ENCODE assay signal across 8 mouse cellular contexts in the genomic region with DNA sequence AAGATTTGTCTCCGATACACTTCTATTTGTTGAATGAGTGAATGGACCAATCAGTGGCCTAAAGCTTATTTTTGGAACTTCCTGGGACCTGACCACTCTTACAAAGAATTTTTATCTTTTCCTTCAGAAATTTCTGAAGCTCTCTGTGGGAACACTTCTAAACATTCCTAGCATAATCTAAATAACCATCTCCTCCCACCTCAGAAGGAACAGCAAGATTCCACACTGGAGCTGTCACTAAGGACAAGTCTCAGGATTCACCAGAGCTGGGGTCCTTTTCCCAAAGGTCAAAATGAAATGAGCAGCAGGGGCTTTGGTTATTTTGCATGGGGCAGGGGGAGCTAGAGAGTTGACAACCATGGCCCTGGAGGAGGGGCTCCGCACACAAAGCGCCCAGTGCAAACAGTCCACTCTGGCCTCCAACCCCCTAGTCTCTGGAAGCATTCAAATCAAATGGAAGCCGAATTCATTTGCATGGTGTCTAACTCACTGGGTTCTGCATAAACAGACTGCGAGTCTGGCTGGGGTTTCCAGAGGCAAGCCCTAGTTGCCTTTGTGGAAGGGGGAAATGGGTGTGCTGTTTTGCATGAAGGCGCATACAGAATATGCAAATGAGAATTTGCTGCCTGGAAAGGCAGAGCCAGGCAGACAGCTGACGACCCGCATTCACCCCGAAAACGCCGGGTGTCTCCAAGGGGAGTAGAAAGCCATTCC. TPM values are rescaled to one million over a fixed set of nuclear protein-coding genes. Genes with fewer than 3 reads are reported as not detected.
DNase-seq lines count a peak whose midpoint lies in the region; ATAC-seq and TF ChIP-seq lines count a peak whose summit lies in the region.

No protein-coding gene starts in this region.

- 31% methylated on average over 11 of the region's 11 CpGs for WGBS in intestine, embryonic 14.5 days
- WGBS in intestine, embryonic 16.5 days = 38% methylated on average over 11 of the region's 11 CpGs
- WGBS in forebrain, embryonic 12.5 days = 4% methylated on average over 11 of the region's 11 CpGs
- WGBS in midbrain, embryonic 11.5 days = 3% methylated on average over 11 of the region's 11 CpGs

- H3K9me3 ChIP-seq in intestine, embryonic 14.5 days (ENCODE audit: control insufficient read depth, low read length) = no peaks in the 10 kb centered on the region
- no peaks in the 10 kb centered on the region for H3K9me3 ChIP-seq in intestine, embryonic 16.5 days (ENCODE audit: control insufficient read depth, low read length)
- no peaks in the 10 kb centered on the region for H3K9me3 ChIP-seq in forebrain, embryonic 12.5 days
- H3K9me3 ChIP-seq in midbrain, embryonic 11.5 days (ENCODE audit: control insufficient read depth, low read length) = no peaks in the 10 kb centered on the region

- CTCF ChIA-PET in Patski (lab: Charles Lee) = interaction anchor here (0.6 to 0.9 kb wide), 2 partner anchors 8 to 45 kb away, joined by 3 read pairs; no protein-coding TSS in a partner anchor

- H3K4me2 ChIP-seq in intestine, embryonic 14.5 days (ENCODE audit: low read length) = peak overlapping the region; percentile 22; the same call in 1 of the 2 replicates
- H3K4me2 ChIP-seq in intestine, embryonic 16.5 days (ENCODE audit: low read depth, low read length) = no peak overlapping the region
- peak overlapping the region; percentile 40 for H3K4me2 ChIP-seq in forebrain, embryonic 12.5 days
- peak overlapping the region; percentile 19 for H3K4me2 ChIP-seq in midbrain, embryonic 11.5 days

- peaks cover 29% of the 10 kb centered on the region for H3K4me1 ChIP-seq in intestine, embryonic 14.5 days (replicated peaks; ENCODE audit: control insufficient read depth, insufficient read depth, low read length)
- H3K4me1 ChIP-seq in intestine, embryonic 16.5 days (ENCODE audit: control insufficient read depth, insufficient read depth, low read length) = peaks cover 21% of the 10 kb centered on the region
- peaks cover 81% of the 10 kb centered on the region for H3K4me1 ChIP-seq in forebrain, embryonic 12.5 days
- peaks cover 55% of the 10 kb centered on the region for H3K4me1 ChIP-seq in midbrain, embryonic 11.5 days (ENCODE audit: control insufficient read depth, insufficient read depth, low read length)

- POLR2A ChIA-PET in Patski (lab: Charles Lee) = no interaction called here

- no peak for TF ChIP-seq CTCF in Patski (IDR thresholded peaks at IDR 0.05)

- H3K27ac ChIP-seq in intestine, embryonic 14.5 days (ENCODE audit: low read depth) = no peak overlapping the region
- H3K27ac ChIP-seq in intestine, embryonic 16.5 days (ENCODE audit: low read length) = no peak overlapping the region
- H3K27ac ChIP-seq in forebrain, embryonic 12.5 days = peak overlapping the region; percentile 80
- peak overlapping the region; percentile 71 for H3K27ac ChIP-seq in midbrain, embryonic 11.5 days (ENCODE audit: low read depth, low read length)

- H3K27me3 ChIP-seq in intestine, embryonic 14.5 days (replicated peaks; ENCODE audit: control insufficient read depth, insufficient read depth, low read length) = no peaks in the 10 kb centered on the region
- H3K27me3 ChIP-seq in intestine, embryonic 16.5 days (replicated peaks; ENCODE audit: control insufficient read depth, insufficient read depth, low read length) = no peaks in the 10 kb centered on the region
- no peaks in the 10 kb centered on the region for H3K27me3 ChIP-seq in Patski
- H3K27me3 ChIP-seq in forebrain, embryonic 12.5 days = no peaks in the 10 kb centered on the region
- no peaks in the 10 kb centered on the region for H3K27me3 ChIP-seq in midbrain, embryonic 11.5 days (ENCODE audit: control insufficient read depth, insufficient read depth, low read length)

- DNase-seq in intestine, embryonic 14.5 days (ENCODE audit: low spot score) = no peak
- no peak for DNase-seq in Patski (ENCODE audit: low read depth, low spot score)
- peak; percentile 95 for DNase-seq in midbrain, embryonic 11.5 days (ENCODE audit: low spot score, missing footprints)
- no peak for DNase-seq in urinary bladder, adult 2 months (ENCODE audit: low spot score)
- no peak for DNase-seq in right cerebral cortex, postnatal 25 days
- DNase-seq in natural killer cell, adult 2 months (ENCODE audit: low spot score in 2 of 2) = no peak

- no peak overlapping the region for H3K9ac ChIP-seq in intestine, embryonic 14.5 days (ENCODE audit: low read length)
- no peak overlapping the region for H3K9ac ChIP-seq in intestine, embryonic 16.5 days (ENCODE audit: low read depth, low read length)
- peak overlapping the region; percentile 17; the same call in 1 of the 2 replicates for H3K9ac ChIP-seq in forebrain, embryonic 12.5 days
- no peak overlapping the region for H3K9ac ChIP-seq in midbrain, embryonic 11.5 days (ENCODE audit: low read length)

- in situ Hi-C loops in Patski (cut with MboI; ENCODE audit: low pct_unique_long_range_greater_than_20kb) = no loop called here

- no peak for ATAC-seq in intestine, embryonic 14.5 days (replicated peaks; ENCODE audit: low FRiP score, low TSS enrichment, low read depth)
- no peak for ATAC-seq in intestine, embryonic 16.5 days
- peak; percentile 65 for ATAC-seq in Patski
- ATAC-seq in forebrain, embryonic 12.5 days (ENCODE audit: low FRiP score) = peak; percentile 85
- ATAC-seq in midbrain, embryonic 11.5 days (ENCODE audit: low FRiP score) = peak; percentile 93

- H3K4me3 ChIP-seq in intestine, embryonic 14.5 days (ENCODE audit: low read depth, low read length) = no peak overlapping the region
- no peak overlapping the region for H3K4me3 ChIP-seq in intestine, embryonic 16.5 days (ENCODE audit: low read length)
- no peak overlapping the region for H3K4me3 ChIP-seq in forebrain, embryonic 12.5 days (replicated peaks)
- H3K4me3 ChIP-seq in midbrain, embryonic 11.5 days (ENCODE audit: low read depth, low read length) = no peak overlapping the region

- H3K36me3 ChIP-seq in intestine, embryonic 14.5 days (ENCODE audit: control insufficient read depth, insufficient read depth, low read length) = no peaks in the 10 kb centered on the region
- H3K36me3 ChIP-seq in intestine, embryonic 16.5 days (ENCODE audit: control insufficient read depth, insufficient read depth, low read length) = no peaks in the 10 kb centered on the region
- H3K36me3 ChIP-seq in forebrain, embryonic 12.5 days (replicated peaks) = peaks cover 11% of the 10 kb centered on the region
- no peaks in the 10 kb centered on the region for H3K36me3 ChIP-seq in midbrain, embryonic 11.5 days (ENCODE audit: control insufficient read depth, insufficient read depth, low read length)

RNA-seq across cellular contexts. Expression of gene Epha4, which starts 18.3 kb away (rescaled TPM):
- polyA plus RNA-seq in intestine, embryonic 14.5 days (2014; fragmentation: Nextera tagmentation; extraction: Ambion mirVana) = 15.4 TPM in 2 replicates
- polyA plus RNA-seq in intestine, embryonic 16.5 days (2015; fragmentation: Nextera tagmentation; extraction: Ambion mirVana) = 5.0 and 6.0 TPM in 2 replicates
- 25.9 TPM for polyA plus RNA-seq in Patski (2021)
- 56.2 and 58.4 TPM in 2 replicates for polyA plus RNA-seq in forebrain, embryonic 12.5 days (2016; fragmentation: Nextera tagmentation; extraction: Ambion mirVana)
- 19.4 and 24.4 TPM in 2 replicates for polyA plus RNA-seq in midbrain, embryonic 11.5 days (2014; fragmentation: Nextera tagmentation; extraction: Ambion mirVana)
- polyA plus RNA-seq in urinary bladder, adult 2 months (2012; rRNA removed) = 6.0 and 7.6 TPM in 2 replicates

Comparison
In these comparisons a context has a peak if more than half of its experiments do, and no peak if none do; other contexts are left out.
1. ATAC-seq: peak in Patski (single experiment), forebrain, embryonic 12.5 days (single experiment) and midbrain, embryonic 11.5 days (single experiment); none in intestine, embryonic 14.5 days (single experiment) and intestine, embryonic 16.5 days (single experiment).
2. H3K27ac ChIP-seq: peak in forebrain, embryonic 12.5 days (single experiment) and midbrain, embryonic 11.5 days (single experiment); none in intestine, embryonic 14.5 days (single experiment) and intestine, embryonic 16.5 days (single experiment).